Mouse (Mus musculus) kidney, adult 2 months (tissue): ENCODE measurements around the gene Insig1.

Source experiments
- CTCF ChIP-seq: fragments of 200-500 bp; conservative IDR thresholded peaks from 2 replicates; pipeline ENCODE4 v1.5.1; 2011; ENCODE audit warnings: low read depth, mild to moderate bottlenecking, control low read depth, low read length, moderate library complexity, mixed read lengths; ENCODE audit not compliant: insufficient read depth, insufficient read length
- POLR2A ChIP-seq: fragments of 200-500 bp; IDR thresholded peaks from one replicate; pipeline ENCODE4 v1.6.1; 2011; ENCODE audit warnings: low read depth, low read length, control low read depth

DNA sequence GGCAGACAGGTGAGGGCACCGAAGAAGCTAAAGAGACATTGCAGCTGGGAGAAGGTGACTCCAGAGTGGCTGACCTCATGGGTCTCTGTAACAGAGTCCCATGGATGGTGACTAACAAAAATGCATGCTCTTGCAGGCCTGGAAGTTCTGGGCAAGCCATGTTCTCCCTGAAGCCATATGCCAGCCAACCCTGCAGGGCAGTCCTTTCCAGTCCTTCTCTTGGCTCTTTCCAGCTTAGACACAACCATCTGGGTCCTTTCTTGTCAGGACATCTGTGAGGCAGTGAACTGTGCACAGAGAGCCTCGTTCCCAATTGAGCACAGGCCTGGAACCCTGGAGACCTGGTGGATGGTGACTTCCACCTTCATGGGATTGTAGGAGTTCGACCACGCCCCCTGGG is 35.8 kb downstream of the Insig1 start:
- TF ChIP-seq CTCF (no peak), POLR2A (no peak)
